Mouse (Mus musculus): Measurements from ENCODE around the gene Hist1h4i. TPM values are rescaled to one million over a fixed set of nuclear protein-coding genes. Genes with fewer than 3 reads are reported as not detected.

Hist1h4i gene
- total RNA-seq, 1 experiment from 2014 or later, result 13.3 TPM

DNA sequence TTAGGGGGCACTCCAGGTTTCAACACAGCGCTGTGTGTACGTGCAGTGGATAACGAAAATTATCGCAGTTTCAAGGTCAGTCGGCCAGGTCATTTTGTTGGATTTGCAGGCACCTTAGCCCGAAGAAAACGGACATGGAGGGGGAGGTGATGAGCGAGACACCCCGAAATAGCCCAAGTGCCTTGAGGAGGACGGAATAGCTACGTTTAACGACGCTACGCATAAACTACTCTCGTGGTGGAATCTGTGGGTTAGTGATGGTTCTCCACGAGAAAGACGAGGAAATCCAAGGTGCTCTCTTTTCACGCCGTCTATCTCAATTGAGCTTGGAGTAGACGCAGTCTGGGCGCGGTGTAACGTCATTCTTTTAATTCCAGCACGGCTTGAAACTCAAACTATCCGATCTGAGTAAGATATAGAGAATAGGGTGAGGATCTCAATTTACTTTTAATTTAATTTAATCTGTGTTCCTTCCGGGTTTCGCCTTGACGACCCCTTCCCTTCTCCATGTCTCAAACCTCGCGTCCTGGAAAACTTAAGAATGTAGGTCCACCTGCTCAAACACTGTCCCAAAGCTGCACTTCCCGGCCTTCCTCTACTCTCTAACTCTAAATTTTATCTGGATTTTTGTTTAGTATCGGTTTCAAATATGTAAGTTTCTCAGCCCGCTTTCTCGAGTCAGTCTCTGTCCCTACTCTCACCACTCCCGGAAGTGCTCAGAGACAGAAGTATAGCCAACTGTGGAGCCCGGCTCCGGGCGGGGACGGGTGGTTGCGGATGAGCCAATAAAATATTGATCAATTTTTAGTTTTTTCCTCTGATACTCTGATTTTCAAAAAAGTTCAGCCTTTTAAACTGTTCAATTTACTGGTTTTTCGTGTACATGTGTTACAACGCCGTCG lies 21.0 kb downstream of the Hist1h4i start:
- ATAC-seq (replicated peaks; ENCODE audit: insufficient number of reproducible peaks, low FRiP score, low TSS enrichment, poor library complexity, severe bottlenecking), result no peak

DNA sequence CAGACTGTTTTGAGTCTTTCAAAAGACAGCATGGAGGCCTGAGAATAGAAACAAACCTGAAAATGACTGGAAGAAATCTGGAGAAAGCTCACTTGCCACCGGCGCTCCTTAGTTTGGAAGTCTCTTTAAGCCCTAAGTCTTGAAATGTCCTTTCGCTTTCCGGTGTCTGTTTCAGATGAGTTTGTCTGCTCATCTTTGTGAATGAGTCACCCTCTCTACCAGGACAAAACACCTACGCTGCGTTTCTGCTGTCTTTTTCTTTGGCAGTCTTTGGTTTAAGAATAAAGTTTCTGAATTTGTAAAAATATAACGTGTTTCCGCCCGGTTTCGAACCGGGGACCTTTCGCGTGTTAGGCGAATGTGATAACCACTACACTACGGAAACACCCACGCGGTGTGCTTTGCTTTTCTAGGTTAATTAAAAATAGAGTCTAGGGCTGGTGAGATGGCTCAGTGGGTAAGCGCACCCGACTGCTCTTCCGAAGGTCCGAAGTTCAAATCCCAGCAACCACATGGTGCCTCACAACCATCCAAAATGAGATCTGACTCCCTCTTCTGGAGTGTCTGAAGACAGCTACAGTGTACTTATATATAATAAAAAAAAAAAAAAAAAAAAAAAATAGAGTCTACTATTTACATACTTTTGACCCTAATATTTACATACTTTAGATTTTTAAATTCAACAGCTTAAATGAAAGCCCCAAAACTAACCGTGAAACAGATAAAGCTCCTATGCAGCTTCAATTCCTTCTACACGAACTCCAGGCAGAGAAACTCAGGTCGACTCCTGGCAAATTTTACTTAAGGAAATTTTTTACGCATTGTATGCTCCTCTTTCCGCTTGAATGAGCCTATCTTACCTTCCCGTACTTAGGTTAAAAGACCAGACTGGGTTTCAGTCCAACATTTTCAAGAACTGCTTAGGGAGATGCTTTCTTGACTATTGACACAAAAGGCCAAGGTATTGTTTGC lies 25.4 kb downstream of the Hist1h4i start:
- ATAC-seq (replicated peaks; ENCODE audit: insufficient number of reproducible peaks, low FRiP score, low TSS enrichment, poor library complexity, severe bottlenecking), result peak; percentile 84

DNA sequence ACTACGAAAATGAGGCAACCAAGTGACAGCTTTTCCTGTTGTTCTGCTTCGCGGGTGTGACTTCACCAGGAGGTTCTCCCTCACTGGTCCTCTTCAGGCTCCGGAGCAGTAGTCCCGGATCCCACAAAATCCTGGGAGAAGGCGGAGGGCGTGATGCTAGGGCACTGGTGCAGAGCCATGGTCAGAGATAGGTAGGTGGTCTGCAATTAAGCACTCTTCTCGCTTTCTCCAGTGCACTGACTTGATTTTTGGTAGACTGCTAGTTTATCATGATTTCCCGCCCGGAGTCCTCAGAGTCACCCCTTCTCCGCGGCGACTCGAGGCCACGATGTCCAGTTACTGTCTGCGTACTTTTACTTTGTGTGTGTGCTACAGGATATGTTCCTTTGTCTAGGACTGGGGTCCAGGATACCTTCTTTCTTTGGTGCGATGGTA lies 26.7 kb downstream of the Hist1h4i start:
- ATAC-seq (replicated peaks; ENCODE audit: insufficient number of reproducible peaks, low FRiP score, low TSS enrichment, poor library complexity, severe bottlenecking), result no peak

DNA sequence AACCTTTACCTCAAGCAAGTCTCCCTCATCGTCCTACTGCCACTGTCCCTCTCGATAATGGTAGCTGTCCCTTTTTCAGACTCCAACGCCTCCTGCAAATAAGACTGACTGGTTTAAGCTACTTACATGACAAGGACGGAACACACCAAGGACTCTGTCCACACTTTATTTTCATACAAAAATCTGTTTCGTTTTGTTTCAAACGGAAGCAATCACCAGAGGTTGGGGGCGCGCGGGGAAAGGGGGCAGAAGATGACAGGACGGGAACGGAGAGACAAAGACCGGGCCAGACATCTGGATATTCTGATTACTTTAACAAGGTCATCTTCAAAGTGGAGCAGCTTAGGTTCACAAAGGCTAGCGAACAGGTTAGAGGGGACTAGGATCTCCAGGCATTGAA lies 27.4 kb downstream of the Hist1h4i start:
- no peak for ATAC-seq (replicated peaks; ENCODE audit: insufficient number of reproducible peaks, low FRiP score, low TSS enrichment, poor library complexity, severe bottlenecking)

DNA sequence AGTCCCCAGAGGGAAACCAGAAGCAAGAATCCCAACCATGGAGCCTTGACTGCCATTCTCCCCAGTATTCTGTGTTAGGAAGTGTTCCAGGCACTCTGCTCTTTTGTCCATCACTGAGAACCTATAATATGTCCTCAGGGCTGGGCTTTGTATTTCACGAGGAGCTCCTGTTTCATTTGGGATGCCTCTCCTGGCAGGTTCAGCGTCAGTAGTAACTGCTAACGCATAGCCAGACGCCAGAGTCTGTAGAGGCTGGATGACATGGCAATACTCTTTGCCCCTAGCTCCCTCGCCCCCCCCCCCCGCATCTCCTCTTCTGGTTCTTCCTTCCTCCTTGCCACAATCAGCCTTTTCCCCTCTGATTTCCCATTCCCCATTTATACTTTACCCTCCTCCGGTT lies 31.5 kb downstream of the Hist1h4i start, which contains the start of gene Prss16:
Gene Prss16 (minus strand): TSS at position 101 of the 400 bp plus-strand sequence.
- ATAC-seq (replicated peaks; ENCODE audit: insufficient number of reproducible peaks, low FRiP score, low TSS enrichment, poor library complexity, severe bottlenecking), result no peak

DNA sequence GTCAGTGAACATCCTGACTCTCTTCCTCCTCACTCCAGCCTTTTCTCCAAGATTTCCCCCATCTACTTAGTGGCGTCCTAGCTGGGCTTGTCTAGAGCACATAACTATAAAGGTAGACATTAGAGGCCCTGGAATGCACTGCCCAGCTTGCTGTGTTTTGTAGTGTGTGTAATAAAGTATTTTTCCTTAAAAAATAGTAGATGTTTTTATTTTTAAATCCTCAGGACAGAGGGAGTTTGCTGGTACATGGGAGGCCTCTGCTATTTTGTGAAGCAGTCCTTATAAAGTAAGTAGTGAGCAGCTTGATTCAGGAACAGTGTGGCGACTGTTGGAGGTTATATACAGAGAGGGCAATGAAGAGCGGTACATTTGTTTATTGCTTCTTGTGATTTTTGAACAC lies 32.5 kb downstream of the Hist1h4i start:
- no peak for ATAC-seq (replicated peaks; ENCODE audit: insufficient number of reproducible peaks, low FRiP score, low TSS enrichment, poor library complexity, severe bottlenecking)

DNA sequence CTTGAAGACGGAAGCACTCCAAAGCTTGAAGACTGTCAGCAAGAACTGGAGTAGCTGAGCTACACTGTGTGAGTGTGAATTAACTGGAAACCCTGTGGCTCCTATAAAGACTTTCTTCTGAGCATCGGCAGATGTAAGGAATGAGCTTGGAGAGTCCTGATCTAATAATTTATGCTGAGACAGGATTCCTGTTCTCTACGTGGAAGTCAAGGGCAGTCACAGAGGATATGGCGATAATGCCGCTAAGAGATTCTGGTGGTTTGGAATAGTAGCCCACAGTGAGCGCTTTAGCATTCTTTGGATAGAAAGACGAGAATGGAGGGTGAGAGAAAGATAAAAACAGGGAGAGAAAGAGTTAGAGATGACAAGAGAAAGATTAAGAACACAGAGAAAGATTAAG lies 33.3 kb downstream of the Hist1h4i start:
- no peak for ATAC-seq (replicated peaks; ENCODE audit: insufficient number of reproducible peaks, low FRiP score, low TSS enrichment, poor library complexity, severe bottlenecking)

DNA sequence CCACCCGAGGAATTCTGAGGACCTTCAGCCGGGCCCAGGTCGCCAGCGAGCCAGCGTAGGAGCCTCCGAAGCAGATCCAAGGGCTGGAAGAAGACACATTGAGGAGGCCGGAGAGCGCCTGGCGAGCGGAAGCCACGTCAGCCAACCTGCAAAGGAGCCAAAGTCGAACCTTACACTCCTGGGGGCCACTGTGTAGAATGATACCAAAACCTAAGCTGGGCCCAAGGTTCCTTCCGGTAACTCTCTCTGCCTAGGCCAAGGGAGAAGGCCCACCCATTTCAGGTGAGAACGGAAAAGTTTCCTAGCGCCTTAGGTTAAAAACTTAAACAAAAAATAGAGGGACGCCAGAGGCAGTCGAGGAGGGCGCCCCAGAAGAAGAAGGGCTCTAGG lies 34.0 kb downstream of the Hist1h4i start:
- ATAC-seq (replicated peaks; ENCODE audit: insufficient number of reproducible peaks, low FRiP score, low TSS enrichment, poor library complexity, severe bottlenecking), result no peak

DNA sequence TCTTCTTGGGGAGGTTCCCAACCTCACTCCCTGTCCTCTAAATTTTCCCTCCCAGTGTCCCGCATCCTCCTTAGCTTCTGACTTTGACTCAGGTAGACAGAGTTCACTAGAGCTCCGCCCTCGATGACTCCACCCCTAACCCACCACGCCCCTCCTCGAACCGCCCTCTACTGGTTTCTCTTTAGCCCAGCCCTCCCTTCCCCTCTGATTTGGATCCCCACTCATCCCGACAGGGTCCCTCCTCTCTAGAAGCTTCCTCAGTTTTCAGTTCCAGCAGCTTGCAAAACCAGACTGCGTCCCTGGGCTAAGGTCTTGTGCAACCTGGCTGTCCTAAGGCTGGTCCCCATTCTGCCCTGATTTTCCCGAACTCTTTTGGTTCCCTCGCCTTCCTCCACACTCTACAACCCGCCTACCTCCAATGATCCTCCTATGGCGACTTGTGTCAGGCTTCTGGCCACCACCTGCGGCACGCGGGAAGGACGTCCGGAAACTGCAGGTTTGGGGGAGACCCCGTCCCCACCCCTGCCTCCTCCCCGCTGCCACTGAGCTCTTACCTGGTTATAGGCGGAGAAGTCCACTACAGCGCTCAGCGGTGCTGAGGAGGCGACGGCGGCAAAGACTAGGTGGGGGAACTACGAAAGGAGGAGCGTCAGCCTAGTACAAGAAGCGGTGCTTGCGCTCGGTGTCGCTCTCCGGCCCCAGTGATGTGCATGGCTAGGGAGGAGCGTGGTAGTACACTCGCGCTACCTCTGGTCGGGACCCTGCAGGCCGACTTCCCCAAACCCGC lies 34.6 kb downstream of the Hist1h4i start:
- peak; percentile 33; the same call in 1 of the 2 replicates for ATAC-seq (replicated peaks; ENCODE audit: insufficient number of reproducible peaks, low FRiP score, low TSS enrichment, poor library complexity, severe bottlenecking)

DNA sequence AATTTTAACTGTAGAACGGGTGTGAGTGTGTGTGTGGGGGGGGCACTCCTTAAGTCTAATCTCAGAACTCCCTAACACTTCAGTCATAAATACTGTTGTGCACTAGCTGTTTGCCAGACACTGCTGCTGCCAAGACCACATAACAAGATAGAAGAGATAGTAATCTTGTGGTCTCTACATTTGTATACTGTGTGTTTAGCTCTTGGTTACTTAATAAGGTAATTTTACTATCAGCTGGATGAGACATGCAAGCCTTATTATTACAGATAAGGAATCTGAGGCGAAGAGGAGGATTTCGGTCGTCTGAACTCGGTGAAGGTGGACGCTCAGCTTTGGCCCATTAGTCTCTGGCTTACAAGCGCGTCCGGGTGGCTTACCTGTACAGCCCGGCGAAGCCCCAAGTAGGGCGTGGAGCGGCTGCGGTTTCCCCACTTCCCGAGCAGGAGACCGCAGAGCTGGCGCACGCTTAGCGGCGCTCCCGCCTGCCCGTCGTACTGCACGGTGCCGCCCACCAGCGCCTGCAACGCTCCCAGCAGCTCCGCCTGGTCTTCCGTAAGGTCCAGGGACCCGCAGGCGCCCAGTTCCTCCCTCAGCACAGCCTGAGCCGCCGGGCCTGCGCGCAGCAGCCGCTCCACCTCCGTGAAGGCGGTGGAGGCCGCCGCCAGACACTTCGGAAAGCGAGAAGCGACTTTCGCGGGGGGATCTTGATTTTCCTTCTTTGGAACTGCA lies 35.4 kb downstream of the Hist1h4i start:
- ATAC-seq (replicated peaks; ENCODE audit: insufficient number of reproducible peaks, low FRiP score, low TSS enrichment, poor library complexity, severe bottlenecking), result no peak

DNA sequence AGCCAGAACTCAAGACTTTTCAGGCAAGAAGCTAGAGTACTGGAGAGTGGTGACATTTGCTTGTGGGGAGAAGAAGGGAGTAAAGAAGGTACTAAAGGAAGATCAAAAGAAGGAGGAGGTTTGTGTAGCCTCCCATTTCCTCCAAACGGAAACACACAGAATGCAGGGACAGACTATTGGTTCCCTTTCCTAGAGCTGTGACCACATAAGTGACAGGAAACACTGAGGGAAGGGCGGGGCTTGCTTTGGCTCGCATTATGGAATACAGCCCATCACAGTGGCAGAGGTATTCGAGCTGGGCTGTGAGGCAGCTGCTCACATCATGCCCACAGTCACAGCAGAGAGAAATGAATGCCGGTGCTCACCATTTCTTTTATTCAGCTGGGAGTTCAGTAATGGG lies 39.3 kb downstream of the Hist1h4i start:
- ATAC-seq (replicated peaks; ENCODE audit: insufficient number of reproducible peaks, low FRiP score, low TSS enrichment, poor library complexity, severe bottlenecking), result peak; percentile 48; the same call in 1 of the 2 replicates

DNA sequence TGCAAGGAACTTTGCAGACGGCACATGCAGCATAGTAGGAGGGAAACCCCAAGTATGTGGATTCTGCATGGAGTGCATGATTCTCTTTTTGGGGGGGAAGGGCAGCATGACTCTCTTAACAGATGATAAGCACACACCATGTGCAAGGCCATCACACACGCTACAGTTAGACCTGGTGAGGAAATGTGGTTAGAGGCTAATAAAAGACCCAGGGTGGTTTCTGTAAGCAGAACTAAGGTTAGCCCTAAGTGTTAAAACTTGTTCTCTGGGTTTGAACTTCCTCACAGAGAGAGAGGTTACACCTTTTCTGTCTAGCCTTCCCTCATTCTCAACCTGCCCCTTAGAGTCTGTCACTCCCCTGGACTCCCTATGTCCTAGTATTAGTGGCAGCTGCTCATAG lies 39.8 kb downstream of the Hist1h4i start:
- no peak for ATAC-seq (replicated peaks; ENCODE audit: insufficient number of reproducible peaks, low FRiP score, low TSS enrichment, poor library complexity, severe bottlenecking)

DNA sequence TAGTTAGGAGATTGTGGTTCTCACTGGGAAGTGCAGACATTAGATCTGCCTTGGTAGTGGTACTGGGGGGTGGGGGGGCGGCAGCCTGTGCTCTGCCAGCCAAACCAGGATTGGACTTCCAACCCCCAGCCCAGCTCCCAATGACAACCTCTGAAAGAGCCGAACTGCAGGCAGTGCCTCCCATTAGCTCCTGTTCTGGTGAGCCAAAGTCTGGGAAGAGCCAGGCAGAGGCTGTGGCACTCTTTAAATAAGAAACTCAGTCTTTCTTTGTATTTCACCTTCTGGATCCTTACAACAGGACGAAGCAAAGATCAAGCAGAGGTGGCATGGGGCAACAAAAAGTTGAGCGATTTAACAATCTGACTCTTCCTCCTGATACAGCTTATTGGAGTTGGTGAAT lies 42.0 kb downstream of the Hist1h4i start:
- ATAC-seq (replicated peaks; ENCODE audit: insufficient number of reproducible peaks, low FRiP score, low TSS enrichment, poor library complexity, severe bottlenecking), result no peak

DNA sequence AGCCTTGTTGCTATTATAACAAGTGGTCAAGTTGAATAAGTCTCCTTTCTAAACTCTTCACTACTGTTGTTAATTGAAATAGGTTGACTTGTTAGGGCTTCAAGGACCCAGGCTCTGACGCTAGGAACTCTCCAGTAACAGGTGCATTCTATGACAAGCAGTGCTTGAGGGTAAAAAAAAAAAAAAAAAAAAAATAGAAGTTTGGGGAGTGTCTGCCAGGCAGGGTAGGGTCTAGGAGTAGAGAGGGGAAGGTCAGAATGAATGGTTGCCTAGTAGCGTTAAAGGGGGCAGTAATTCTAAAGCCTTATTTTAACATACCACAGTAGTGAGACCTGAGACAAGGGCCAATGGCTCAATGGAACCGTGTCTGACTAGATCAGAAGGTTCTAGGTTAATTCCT lies 42.8 kb downstream of the Hist1h4i start:
- ATAC-seq (replicated peaks; ENCODE audit: insufficient number of reproducible peaks, low FRiP score, low TSS enrichment, poor library complexity, severe bottlenecking), result no peak

DNA sequence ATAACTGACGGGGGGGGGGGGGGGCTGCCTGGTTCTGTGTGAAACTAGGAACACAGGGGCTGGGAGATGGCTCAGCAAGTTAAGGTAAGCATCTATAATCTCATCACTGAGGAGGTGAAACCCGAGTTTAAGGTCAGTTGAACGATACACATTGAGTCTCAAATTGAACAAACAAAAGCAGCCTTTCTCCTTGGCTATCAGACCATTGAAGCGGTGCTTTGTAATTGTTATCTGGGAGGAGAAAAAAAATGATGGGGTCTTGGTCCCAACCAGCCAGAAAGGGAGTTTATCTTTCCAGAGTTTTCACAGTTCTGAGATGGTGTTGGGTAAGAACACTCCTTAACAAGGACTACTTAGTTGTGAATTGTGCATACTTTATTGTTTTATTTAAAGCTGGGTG lies 43.3 kb downstream of the Hist1h4i start:
- ATAC-seq (replicated peaks; ENCODE audit: insufficient number of reproducible peaks, low FRiP score, low TSS enrichment, poor library complexity, severe bottlenecking), result no peak

DNA sequence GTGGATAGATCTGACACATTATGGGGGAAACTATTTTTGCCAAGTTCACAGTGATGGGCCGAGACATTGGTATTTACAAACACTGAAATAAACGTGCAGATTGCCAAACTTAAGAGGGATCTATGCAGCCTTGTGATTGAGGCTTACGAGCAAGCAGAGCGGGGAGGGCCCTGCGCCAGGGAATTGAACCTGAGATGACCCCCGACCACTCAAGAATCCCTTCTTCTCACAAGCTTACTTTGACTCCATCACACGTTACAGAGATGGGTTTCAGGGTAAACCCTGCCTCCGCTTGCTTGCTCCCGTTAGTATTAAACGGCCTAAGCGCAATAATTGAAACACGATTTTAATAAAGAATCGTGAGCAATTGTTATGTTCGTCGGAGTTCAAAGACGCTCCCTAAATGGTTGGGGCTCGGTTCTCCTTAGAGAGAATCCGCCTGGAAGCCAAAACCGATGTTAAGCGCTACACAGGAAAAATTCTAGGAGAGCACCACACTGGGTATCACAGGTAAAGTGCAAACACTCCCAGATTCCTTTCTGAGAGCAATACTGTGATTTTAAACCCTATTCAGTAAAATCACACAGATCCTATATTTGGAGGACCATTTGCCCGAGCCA lies 43.9 kb downstream of the Hist1h4i start:
- ATAC-seq (replicated peaks; ENCODE audit: insufficient number of reproducible peaks, low FRiP score, low TSS enrichment, poor library complexity, severe bottlenecking), result no peak

DNA sequence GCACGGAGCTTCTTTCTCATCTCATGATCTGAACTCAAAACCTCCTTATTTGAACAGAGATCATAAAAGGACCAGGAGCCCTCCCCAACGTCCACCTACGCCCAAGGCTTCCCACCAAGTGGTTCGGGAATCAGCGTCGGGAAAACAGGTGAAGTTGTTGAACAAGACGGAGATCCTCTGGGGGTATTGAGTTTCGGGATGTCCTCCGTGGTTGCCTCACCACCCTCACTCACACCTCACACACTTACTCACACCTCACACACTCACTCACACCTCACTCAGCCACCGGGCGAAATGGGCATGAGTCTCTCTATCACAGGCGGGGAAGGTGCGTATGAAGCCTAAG lies 44.3 kb downstream of the Hist1h4i start:
- ATAC-seq (replicated peaks; ENCODE audit: insufficient number of reproducible peaks, low FRiP score, low TSS enrichment, poor library complexity, severe bottlenecking), result no peak
